Mouse (Mus musculus) adipocyte (in vitro differentiated cells): ENCODE results near the gene Pde3a.

ENCODE experiments used
- DNase-seq: peaks from one replicate; pipeline ENCODE4 v3.0.0-alpha.2; 2016; ENCODE audit warnings: low spot score

The Pde3a gene

DNA sequence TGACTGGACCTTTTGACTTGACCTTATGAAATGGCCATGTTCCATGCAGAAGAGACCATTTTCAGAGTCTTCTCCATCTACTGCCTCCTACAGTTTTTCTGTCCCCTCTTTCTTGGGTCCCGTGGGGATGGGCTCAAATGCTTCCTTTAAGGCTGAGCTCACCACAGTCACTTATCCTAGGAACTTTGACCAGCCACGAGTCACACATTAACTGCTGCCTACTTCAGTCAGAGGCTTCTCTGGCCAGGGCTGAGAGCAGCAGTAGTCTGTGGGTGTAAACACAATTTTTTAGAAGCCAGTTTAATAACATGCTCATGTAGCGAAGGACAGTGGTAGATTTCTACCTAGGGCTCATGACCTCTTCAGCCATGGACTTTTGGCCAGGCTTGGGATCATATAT is 79.0 kb downstream of the Pde3a start:
- no peak for DNase-seq

DNA sequence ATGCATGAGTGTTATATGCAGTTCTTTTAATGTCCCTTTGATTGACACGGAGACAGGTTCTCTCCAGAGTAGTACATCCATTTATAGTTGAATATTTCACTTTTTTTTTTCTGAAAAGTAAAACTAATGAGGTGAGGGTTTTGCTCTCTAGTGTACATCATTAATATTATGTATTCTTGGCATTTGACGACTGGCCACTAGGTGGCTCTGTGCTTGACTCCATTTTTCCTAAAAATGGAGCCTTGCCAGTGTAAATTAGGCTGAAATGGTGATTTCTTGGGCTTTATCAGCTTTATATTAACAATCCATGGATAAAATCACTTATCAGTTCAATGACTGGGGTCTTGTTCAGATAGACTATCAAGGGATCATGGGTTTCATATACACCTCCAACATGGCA is 82.4 kb downstream of the Pde3a start:
- no peak for DNase-seq

DNA sequence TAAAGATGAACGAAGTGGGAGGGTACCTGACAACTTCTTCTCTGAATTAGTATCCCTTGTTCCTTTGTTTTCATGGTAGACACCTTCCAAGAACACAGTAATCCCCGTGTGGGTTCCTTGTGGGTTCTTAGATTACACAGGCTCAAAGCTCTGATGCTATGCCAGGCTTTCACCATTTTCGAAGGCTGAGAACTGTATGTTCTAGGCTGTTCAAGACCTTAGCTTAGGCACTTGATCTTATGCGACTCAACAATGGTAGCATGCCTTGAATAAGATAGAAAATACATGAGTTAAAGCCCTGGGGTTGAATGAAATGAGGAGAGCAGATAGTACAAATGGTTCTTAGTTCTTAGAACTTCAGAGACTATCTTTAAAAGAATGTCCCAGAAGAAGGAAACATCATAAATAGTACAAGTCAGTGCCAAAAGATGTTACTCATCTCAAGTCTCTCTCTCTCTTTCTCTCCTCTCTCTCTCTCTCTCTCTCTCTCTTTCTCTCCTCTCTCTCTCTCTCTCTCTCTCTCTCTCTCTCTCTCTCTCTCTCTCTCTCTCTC is 83.6 kb downstream of the Pde3a start:
- DNase-seq, result no peak

DNA sequence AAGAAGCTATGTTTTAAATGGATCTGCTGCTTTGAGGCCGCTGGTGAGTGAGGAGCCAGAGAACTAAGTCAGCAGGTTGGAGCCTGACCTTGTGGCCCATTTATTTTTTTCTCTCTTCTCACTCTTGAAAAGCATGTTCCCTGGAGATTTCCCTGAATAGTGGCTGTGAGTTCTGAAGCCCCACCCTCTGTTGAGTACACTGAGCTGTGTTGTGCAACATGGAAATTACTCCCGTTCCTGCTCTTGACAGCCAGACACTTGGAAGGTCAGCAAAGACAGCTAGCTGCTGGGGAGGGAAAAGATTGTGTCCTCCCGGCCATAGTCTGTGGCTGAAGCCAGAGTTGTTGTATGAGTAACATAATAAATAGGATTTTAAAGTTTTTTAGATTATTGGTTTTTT is 84.2 kb downstream of the Pde3a start:
- peak; percentile 26 for DNase-seq

DNA sequence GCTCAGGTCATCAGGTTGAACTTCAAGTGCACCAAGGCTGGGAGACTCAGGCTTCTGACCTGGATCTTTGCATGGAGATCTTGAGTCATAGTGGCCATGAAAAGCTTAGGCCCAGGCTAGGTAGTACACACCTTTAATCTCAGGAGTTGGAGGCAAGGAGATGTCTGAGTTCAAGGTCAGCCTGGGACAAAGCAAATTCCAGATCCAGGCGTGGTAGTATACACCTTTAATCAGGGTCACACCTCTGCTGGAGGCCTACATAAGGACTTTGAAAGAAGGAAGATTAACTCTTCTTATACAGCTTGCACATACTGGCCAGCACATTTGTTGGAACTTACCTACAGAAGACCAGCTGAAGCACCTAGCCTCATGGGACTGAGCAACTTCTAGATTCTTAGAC is 86.8 kb downstream of the Pde3a start:
- no peak for DNase-seq

DNA sequence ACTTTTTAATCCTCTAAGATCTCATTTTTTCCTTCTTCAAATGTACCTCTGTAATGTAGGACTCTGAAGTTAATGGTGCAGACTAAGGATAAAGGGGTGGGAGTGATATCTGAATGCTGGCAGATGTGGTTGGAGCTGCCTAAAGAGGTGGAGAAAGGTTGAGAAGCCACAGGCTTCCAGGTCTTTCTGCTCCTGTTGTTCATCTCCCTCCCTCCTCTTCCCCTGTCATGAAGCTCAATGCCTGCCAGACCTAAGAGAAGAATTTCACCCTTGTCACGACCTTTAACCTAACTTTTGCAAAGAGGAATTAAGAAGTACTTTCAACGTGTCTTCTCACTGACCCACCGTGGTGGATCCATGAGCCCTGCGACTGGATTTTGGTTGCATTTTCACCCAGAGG is 87.4 kb downstream of the Pde3a start:
- DNase-seq, result no peak

DNA sequence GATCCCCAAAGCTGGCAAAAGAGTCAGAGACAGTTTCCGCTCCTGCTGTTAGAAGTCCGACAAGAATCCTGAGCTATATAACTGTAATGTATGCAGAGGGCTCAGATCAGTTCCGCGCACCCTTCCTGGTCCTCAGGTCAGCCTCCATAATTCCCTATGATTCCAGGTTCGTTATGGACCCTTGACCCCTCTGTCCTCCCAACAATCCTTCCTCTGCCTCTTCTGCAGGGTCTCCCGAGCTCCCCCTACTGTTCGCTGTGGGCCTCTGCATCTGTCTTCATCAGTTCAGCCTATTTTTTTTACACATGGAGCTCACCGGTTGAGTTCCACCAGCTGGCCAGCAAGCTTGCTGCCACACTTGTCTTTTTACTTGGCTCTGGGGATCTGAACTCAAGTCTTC is 88.6 kb downstream of the Pde3a start:
- DNase-seq, result no peak

DNA sequence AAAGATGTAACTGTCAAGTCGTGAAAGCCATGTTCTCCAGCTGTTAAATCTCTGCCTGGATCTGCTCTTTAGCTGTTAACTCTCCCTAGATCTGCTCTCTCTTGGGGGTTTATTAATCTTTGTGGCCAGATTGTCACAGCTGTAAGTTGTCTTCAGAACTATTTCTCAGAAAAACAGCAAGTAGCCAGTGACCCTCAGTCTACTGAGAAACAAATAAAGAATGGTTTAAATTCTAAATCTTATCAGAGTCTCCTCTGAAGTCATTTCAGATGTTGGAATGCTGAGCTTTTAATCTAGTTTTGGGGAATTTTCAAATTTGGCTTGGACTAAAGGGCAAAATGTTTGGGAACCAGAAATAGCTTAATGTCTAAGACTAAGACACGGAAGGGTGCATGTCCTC is 92.3 kb downstream of the Pde3a start:
- DNase-seq, result no peak

DNA sequence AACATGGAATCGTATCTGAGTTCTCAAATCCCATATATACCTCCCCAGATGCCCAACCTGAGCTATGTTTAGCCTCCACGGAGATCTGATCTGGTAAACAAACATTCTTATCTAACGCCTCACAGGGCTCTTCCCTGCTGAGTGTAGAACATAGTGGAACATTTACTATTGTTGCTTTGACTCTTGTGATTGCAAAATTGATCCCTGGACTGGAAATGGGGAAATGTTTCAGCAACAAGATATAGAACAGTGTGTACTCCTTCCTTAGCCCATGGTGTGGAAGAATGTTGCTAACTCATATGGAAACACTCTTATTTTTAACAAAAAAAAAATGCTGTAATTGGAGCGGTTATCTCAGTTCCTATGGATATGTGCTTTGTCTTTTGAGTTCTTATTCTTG is 98.8 kb downstream of the Pde3a start:
- no peak for DNase-seq

DNA sequence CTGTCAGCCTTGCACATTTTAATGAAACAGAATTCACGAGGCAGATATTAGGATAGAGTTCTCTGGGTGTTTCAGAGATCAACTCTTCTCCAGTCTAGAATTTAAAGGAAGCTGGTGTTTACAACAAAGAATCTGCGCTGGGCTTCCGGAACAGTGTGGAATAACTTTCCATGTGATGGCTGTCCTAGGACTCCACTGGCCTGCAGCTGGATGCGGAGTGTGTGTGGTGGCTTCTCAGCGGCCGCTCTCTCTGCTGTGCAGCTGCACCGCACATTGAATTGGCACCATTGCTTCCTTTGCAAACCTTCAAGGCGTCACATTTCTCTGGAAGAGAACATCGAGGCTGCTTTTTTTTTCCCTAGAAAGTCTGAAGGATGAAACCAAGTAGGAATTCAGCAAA is 99.5 kb downstream of the Pde3a start:
- no peak for DNase-seq

DNA sequence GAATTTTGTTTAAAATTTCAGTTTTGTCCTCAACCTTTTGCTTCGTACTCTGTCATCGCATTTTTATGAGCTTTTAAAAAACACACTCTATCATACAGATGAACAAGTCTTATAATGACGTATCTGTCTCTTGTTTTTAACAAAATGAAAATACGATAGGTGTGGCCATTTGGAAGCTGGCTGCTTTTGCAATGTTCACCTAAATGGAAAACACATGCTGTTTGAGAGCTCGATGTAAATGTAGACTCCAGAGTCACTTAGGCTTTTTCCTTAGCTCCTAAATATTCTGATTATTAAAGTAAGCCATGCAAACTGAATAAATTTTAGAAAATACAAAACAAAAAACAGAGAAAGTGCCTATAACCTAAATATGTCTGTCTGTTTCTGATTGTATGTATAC is 101.2 kb downstream of the Pde3a start:
- DNase-seq, result no peak

DNA sequence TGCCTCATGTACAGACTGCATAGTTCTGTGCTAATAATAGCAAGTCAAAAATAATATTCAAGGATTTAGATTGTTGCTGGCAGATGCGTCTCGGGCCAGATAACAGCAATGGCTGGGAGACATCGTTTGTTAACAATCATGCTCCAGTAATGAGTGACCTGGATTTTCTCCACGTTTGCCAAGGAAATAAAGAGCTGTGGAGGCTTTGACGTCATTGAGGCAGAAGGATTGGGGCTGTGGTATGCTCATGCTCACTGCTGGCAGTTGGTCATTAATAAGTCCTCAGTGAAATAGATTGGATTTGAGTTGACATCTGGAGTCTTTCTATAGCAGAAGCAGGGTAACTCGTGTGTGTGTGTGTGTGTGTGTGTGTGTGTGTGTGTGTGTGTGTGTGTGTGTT is 103.2 kb downstream of the Pde3a start:
- DNase-seq, result no peak

DNA sequence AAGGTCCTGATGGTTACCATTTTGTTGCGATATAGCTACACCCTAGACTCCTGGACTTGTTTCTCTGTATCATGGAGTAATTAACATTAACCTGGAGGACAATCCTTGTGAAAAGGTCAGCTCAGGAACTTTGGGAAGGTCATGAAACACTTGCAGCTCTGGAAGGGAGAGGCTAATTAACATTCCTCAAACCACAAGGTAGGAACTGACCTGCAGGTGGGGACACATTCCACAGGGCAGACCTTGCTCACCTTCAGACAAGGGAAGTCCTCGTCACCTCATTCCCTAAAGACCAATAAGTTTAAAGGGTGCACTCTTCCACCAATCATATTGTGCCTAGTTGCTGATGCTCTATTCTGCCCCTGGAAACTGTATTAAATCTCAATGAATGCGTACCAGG is 114.6 kb downstream of the Pde3a start:
- DNase-seq, result no peak

DNA sequence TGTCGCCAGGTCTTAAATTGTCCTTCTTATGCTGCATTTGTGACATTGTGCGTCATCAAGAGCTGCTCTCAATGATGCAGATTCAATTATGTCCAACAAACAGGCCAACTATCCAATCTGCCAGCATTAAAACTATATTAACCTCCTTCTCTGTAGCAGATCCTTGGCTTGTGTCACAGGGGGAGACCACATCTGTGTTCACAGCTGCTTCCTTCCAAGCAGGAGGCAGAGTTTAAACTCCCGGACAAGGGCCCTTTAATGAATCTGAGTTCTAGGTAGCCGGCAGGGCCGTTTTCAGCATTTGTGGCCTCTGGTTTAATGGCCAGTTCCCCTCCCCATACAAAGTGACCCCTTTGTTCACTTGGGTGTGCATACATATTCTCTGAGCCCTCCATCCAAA is 118.0 kb downstream of the Pde3a start:
- no peak for DNase-seq

DNA sequence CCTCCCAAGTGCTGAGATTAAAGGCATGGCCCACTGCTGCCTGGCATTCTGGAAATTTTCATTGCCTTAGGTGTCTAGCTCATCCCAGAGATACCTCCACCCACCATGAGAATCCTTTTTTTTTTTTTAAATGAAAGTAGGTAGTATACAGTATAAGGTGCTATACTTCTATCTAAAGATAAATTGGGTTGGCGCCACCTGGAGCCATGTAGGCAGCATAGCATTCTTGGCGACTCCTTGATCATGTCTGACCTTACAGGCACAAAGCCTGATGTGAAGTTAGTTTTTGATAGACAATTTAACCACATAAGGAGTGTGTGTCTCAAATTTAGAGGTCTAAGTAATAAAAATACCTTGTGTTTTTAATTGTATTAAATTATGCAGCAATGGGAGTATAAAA is 123.6 kb downstream of the Pde3a start:
- DNase-seq, result no peak

DNA sequence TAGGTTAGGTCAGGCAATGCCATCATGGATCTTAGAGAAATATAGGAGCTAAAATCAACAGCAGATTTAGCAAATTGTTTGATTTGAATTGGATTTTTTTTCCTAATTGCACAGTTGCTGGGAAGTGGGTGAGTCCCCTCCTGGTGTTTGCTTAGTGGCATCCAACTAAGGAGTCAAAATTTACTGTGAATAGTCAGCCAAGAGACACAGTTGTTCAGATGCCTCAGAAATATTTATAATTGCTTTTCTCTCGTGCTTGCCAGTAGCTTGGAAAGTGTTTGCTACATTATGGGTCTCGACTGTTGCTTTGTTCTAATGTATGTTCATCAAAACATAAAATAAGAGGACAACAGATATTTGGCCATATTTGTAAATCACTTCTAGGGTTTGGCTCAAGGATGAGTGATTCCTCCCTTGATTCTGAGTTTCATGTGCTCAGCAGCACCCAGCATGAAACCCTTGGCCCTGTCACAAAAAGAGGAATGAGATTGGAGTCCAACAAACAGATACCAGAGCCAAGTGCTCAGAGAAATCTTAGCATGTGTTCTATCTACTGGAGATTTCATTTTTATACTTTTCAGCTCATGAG is 125.5 kb downstream of the Pde3a start:
- DNase-seq, result no peak

DNA sequence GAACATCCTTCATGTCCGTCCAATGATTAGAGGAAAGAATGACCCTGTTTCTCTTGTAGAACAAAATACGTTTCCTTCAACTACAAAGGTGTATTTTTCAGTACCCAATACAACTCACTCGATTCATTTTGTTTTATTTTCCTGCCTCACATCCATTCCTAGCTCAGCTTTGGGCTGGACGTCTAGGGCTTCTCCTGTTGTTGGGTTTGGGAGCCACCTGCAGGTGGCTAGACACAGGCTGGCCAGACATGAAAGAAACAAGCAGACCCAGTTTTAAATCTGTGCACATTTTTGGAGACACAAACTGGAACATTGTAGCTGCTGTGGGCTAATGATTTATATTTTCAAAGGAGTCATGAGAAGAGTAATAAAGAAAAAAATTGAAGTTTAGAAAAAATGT is 126.1 kb downstream of the Pde3a start:
- DNase-seq, result no peak

DNA sequence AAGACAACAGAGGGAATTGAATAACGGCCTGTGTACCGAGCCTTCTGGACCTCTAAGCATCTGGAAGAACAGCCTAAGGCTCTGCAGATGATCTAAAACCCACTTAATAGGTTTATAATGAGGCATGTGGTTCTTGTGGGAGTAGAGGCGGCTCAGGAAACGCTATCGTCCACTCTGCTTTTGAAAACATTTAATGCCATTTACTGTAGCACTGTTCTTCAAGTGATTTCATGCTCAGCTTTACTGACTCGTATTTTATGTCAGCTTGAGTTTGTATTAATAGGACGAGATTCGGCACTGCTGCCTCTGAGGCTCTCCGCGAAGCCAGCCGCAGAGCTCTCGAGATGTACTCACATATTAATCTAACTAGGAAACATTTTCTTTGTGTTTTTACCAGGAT is 131.9 kb downstream of the Pde3a start:
- no peak for DNase-seq

DNA sequence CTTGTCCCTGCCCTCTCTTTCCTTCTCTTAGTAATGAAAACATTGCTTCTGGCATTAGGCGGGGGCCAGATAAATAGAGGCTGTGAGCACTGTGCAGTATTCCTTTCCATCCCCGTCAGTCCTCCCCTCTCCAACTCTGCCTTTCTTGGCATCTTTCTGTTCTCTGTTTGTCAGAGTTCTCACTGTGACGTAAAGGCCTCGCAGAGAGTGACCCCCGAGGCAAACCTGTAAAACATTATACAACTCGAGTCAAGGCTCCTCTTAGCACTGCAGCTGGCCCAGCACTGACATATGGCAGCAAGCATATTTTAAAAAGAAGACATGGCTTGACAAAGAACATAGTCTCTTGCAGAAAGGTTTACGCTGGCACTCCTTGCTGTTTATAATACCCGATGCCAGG is 132.4 kb downstream of the Pde3a start:
- DNase-seq, result no peak

DNA sequence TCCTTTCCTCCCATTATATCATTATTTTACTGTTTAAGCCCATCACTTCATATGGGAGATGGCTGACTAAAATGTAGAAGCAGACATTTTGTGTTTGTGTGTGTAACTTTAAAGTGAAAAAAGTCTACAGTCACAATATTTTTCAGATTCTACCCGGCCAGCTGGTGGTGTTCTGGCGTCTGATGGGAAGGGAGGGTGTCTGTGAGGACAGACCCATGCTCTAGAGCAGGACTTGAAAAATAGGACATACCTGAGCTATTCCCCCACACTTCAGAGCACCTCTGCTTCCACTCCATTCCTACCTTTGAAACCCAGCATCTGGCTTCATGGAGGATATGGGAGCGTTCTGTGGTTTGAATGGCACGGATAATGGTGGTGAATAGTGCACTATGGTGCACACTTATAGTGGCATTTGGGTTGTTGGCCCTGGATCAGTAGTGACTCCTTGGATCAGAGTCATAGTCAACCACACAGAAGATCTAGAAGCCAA is 132.9 kb downstream of the Pde3a start:
- no peak for DNase-seq

DNA sequence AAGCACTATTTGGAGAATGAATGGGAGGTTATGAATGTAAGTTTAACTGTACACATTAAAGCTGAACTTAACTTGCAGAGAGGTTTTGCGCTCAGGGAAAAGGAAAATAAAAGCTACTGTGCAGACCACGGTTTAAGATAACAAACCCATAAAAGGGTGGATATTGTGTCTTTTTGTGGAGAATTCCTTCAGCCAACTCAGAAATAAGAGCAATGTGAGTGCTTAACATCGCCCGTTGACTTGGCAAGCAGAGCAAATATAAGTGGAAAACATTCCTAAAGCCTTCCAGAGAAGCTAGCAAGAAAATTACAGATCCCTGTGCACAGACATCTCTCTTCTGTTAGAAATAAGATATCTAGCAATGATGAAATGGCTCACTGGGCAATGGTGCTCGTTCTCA is 139.0 kb downstream of the Pde3a start:
- no peak for DNase-seq

DNA sequence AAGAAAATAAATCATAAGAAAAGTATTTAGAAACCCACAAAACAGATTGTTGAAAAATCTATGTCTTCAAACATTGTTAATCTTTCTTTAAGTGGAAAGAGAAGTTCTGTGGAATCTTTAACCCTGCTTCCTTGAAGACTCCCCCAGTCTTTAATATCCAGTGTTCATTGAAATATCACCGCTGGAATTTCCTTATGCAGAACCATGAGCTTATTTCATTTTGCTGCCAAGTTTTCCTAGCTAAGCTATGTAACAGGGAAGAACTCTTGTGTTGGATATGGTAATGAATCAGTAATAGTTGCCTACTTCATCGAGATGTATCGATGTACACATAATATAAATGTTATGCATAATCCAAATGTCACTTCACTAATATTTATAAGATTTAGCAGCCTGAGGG is 146.9 kb downstream of the Pde3a start:
- no peak for DNase-seq

DNA sequence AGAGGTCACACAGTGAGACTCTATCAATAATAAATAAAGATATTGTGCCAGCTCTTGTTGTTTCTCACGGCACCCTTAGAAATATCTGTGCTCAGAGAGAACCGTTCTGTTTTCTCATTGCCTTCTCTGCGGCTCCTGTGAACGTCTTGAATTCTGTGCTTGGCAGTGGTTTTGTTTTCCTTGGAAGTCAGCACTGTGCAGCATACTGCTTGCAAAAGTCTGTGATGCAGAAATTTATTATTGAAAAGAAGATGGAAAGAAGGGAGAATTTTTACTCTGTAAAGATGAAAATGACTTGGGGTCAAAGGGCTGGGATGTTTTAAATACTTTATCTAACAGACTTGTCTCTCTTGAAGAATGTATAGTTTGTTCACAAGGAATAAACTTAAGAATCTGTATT is 150.3 kb downstream of the Pde3a start:
- peak; percentile 14 for DNase-seq

DNA sequence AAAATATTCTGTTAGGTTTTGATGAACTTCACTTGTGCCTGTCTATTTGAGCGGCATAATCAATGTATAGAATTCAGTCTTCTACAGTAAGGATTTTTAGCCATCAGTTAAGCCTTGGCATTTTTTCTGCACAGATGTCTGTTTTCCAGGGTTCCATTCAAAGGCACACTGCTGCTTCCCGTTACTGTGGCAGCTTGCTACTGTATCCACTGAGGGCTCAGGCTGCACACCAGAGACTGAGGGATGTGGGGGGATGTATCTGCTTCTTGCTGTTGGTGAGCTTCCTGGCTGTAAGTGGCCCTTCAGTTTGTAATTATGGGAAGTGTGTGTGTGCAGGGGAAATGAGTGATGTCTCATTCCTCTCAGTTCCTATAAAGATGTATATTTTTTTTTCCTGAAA is 154.9 kb downstream of the Pde3a start:
- no peak for DNase-seq

DNA sequence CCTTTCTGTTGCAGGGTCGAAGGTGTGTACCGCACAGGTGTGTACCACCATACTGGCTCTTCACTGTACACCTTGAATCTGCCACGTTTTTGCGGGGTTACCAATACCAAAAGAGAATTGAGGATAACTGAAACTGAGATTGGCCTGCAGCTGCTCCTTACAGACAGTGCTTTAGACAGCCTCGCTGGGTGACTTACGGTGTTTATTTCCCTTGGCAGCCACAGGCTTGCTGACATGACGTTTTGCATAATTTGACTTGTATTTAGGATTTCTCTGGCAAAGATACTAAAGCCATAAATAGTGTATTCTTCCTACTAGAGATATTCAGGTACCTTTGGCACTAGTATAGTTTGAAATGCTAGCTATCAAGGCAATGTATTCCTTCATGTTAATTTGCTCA is 155.6 kb downstream of the Pde3a start:
- DNase-seq, result no peak
